Mouse (Mus musculus): ENCODE measurements around the gene Rap1b.

Rap1b gene

DNA sequence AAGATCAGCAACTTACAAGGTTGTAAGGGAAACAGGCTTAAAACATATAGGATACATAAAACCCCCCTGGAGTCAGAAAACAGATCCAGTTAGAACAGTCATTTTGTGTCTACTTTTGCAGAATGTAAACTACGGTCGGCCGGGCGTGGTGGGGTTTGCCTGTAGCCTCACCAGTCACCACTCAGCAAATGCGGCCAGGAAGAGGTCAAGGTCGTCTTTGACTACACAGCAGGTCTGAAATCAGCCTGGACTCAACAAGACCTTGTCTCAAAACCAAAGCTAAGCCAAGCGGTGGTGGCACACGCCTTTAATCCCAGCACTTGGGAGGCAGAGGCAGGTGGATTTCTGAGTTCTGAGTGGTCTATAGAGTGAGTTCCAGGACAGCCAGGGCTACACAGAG, 34.3 kb downstream of the Rap1b start:
- no peak for DNase-seq

DNA sequence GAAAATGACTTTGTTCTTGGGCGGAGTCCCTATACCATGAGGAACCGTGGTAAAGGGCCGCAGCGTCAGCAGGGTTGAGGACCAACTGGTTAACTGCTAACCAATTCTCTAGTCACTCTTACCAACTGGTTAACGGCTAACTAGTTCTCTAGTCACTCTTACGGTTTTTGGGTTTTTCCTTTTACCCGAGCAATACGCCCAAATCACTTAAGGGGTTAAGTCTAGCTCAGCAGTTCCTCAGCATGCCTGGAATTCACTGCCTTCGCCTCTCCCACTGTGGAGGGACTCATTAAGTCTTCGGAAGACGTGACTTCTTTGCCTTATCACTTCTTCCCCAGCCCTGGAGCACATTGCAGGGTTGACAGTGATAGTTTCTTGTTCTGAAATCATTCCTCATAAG, 35.3 kb downstream of the Rap1b start:
- no peak for DNase-seq

DNA sequence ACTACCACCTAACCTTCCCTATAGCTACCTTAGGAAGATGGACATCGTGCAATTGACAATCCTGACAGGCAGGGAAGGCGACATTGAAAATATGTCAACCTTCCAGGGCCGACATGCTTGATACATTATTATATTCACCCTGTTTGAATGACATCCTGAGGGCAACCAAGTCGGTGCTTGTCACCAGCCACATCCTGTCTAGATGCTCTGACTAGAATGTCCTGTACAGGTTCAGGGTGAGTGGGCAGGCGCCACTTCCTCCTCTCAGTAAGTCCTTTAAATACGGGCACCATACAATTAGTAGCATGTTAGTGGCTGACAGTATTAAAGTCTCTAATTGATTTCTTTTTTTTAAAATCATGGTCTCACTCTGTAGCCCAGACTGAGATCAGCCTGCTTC, 37.8 kb downstream of the Rap1b start:
- no peak for DNase-seq

DNA sequence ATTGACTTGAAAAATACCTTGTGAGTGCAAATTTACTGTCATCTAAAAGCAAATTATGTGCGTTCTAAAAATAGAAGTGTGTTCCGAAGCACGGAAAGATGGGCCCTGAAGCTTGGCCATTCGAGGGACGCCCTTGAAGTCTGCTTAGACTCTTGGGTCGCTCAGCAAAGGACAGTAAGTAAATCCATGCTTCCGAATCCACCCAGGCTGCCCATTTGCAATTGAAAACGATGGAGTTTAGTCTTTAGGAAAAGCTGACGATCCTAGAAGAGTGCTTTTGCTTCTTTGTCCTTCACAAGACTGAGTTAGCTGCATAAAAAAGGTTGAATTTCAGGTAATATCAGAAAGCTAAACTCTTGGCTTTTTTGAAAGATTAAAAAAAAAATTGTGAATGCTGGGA, 39.9 kb downstream of the Rap1b start:
- DNase-seq: no peak

DNA sequence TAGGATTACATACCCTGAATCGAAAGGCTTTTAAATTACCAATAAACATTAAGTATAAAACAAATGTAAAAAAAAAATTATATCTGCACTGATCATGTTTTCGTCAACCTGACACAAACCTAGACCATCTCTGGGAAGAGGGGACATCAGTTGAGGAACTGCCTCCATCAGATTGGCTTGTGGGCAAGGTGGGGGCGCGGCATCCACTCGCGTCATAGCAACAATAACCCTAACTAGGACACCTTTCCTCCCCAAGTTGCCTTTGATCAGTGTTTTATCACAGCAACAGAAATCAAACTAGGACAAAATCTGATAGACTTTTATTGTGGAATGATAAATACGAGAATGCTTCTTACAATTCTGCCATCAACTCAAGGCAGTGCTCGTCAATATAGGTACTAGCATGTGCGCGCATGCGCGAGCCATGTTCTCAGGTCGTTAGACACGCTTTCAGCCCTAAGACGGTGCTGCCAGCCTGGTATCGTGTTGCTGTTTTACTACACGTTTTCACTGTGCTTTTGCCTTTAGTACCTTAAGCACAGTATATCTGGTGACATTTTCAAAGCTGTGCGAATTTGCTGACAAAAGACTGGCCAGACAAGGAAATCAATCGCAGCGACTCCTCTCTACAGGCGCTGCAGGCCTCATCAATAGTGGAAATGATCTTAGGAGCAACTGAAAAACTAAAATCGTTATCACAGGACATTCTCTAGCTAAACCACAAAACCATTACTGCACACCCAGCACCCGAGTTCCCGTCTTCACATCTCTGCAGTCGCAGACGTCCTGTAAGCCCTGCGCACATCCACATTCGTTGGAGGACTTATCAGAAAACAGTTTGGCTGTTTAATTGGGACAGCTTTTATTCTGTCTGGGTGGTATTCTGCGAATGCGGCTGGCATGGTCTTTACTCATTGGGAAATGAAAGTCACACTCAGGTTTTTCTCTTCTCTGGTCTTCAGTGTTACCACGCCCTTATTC, 41.7 kb downstream of the Rap1b start:
- no peak for DNase-seq

DNA sequence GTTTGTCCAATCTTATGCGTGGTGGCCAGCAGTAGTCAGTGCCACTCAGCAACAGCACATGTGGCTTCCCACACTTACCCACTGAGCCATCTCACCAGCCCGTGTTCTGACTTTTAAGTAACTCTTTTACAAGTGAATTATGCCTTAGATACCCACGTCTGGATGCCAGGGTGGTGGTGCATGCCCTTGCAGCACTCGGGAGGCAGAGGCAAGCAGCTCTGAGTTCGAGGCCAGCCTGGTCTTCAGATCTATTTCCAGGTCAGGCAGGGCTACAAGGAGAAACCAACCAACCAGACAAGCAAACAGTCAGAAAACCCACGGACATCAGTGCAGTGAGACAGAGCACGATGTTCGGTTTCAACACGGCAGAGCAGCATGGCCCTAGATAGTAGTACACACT, 43.9 kb downstream of the Rap1b start:
- DNase-seq: no peak

DNA sequence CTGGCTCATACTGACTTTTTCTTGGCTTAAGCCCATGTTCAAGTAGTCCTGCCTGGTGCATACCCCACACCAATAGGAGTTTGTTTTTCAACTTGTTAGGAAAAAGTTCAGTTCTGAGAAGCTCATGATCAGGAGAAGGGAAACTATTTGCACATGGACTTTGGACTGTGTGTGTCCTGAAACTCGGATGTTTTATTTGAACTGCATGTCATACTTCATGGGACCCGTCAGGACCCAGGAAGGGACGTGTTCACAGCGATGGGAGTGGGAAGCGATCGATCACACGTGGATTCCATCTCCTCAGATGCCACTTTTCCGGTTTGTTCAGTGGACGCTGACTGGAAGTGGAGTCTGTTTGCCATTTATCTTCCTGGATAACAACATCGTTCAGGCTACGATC, 46.0 kb downstream of the Rap1b start:
- DNase-seq: no peak

DNA sequence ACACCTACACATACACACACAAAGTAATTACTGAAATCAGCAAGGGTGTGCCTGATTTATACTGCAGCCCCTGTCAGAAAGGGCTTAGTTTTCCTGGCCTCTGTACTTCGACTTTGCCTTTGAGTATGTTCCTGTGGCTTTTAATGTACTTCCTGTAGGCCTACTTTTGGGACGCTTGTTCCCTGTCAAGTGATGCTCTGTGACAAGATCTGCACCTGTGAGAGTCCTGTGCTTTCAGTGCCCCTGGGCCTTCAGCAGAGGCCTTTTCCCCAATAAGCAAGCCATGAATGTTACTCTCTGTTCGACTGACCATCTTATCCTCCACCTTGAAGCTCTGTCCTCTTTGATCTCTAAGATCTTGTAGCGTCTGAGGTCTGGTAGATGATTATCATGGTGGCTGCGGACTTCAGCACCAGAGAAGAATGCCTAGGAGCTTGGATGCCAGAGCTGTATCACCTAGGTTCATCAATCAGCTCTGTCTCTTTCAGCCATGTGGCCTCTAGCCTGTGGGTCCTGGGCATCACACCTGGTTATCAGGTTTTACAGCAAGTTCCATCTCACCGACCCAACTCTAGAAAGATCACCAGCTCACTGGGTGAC, 47.3 kb downstream of the Rap1b start:
- DNase-seq: no peak

DNA sequence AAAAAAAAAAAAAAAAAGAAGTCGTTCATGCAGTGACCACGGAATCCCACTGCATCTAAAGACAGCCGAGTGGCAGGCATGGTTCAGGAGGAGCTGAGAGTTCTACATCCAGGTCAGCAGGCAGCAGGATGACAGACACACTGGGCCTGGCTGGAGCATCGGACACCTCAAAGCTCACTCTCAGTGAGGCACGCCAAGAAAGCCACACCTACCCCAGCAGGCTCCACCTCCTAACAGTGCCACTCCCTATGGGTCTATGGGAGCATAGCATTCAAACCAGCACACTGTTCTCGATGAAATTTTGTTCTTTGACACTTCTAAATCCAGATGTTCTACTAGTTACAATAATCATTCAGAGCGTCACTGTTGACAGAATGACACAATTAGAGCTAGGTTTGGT, 48.2 kb downstream of the Rap1b start:
- DNase-seq: no peak

DNA sequence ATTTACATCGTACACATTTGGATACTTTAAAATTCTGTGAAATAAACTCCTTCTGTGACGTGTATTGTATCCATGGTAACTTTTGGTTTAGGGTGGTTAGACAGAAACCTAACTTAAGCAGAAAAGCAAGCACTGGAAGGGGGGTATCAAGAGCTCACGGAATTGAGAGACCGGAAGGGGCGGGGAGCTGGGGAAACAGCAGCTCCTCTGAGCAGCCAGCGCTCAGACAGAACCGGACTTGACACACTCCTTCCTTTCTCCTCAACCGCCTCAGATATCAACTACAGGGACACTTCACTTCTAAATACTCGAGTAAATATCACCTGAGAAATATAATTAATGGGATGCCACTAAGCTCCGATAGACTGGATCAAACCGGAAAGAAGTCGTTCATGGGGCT, 48.7 kb downstream of the Rap1b start:
- DNase-seq: no peak

DNA sequence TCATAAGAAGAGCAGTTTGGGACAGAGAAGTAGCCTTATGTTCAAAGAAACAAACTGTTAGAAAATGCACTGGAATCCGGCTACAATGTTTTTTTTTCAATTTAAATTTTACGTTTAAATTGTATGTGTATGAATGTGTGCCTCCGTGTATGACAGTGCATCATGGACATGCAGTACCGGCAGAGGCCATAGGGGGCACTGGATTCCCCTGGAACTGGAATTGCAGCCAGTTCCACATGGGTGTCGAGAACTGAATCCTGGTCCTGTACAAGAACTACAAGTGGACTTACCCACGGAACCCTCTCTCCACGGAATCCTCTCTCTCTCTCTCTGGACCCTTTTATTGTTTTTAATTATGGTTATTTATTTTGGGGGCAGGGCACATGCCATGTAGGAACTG, 49.7 kb downstream of the Rap1b start:
- no peak for DNase-seq

DNA sequence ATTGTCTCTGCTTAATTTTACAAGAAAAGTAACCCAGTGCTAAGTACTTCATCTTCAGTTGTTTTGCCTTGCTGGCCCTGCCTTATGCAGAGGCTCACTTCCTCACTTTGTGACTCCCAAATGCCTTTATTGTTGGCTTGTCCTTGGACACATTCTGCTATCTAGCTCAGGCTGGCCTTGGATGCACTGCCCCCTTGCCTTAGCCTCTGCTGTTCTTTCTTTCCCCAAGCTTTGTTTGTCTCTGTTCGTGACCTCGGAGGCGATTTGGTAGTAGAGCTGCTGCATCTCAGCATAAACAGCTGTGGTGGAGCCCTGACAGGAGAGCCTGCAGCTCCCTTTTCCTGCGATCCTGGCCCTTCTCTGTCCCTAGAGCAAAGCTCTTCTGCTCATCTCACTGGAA, 50.6 kb downstream of the Rap1b start:
- no peak for DNase-seq

DNA sequence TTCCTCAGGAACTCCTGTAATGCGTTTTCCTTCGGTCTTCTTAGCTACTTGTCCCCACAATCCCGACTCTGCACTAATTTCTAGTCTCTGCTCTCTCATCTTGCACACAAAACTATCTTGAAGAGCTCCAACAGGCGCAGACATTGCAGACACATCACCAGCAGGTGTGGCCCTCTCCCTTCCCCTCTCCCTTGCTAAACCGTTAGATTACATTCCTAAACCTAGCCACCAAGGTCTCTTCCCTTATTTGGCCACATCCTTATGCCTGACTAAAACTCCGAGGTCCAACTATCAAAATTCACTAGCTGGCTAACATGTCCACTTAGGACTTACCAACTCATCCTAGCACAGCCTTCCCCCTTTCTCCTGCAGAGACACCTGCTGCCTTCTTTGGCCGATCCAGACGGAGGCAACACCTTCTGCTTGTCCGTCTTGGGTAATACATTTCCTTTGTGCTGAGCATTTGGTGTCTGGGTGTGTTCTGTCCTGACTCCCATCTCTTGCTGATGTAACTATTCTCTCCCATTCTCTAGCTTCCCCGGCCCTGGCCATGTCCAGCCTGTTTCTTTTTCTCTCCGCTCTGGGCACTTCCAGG, 52.3 kb downstream of the Rap1b start:
- peak in 1 of 2 experiments; percentile 16 for DNase-seq

DNA sequence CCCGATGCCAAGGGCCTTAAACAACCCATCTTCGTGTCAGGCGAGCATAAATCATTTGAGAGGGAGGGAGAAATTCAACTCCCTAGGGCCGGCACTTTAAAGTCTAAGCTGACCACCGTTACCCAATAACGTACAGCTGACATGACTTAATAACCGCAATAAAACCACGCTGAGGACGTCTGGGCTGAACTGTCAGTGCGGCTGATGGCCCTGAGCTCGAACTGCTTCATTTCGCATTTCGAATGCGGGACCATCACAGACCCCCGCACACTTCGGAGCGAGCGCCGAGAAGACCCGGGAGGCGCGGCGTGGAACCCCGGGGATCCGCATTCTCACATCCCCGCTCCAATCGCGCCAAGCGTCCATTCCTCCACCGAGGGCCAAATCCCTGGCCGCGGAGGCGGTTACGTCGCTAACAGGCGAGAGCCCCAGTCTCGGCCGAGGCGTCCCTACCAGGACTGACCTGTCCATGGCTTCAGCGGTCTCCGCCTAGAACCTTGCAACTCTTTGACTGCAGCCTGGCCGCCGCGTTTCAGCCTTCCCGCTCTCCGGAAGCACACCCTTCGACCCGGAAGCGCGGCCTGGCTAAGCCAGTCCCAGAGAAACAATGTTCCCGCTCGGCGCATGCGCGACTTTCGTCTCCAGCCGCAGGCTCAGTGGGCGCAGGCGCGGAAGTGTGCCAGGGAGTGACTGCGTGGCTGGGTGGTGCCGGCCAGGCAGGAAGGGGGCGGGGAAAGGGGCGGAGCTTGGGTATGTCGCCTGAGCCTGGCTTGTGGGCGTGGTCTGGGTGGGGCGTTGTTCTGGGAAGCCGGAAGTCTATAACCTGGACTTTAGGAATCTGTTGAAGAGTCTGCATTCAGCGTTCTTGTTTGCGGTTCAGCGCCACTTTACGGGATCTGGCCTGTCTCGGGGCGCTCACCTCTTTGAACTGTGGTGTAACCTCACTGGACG, 53.4 kb downstream of the Rap1b start, which contains the start of gene Nup107:
Nup107 (minus strand) TSS at position 565 of the 951 bp plus-strand sequence.
- peak; percentile 100 for DNase-seq

DNA sequence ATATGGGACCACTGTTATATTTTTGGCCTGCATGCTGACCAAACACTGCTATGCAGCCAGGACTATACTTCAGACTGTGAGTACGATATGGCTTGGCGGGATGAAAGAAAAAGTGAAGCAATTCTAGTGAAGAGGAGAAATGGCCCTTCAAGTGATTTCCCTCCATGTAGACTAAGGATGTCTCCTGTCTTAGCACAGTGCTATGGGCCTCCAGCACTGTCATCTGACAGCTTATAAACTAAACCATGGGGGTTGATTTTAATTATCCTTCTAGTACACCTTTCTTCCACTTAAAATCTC, 54.7 kb downstream of the Rap1b start:
- DNase-seq: no peak

DNA sequence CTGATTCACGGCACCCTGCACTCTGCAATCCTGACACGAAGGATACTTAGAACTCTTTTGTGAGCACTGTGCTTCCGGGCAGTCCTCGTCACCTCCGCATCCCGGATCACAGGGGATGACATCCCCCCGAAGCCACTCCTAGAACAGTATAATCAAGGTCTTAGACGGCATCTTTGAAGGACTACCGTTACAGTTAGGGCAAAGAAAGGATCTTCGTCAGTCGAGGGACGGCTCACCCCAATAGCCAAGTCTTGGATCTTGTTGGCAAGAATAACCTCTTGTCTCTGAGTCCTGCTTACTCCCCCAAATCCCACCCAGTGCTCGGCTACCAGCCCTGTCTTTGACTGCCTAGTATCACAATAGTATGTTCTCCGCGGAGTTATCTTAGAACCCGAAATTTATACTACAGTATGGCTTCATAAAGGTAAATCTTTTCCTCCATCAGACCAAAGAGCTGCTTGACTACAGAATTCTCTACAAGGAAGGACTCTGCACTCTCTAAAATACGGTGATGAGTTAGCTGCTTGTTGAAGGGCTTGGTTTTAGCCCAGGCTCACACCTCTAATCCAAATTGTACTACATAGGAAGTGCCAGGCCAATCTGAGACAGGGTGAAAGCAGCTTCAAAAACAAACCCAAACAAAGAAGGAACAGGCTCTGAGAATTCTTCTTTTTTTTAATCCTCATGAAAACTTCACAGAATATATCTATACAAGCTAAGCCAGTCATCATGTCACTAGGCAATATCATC, 55.2 kb downstream of the Rap1b start:
- DNase-seq: no peak

DNA sequence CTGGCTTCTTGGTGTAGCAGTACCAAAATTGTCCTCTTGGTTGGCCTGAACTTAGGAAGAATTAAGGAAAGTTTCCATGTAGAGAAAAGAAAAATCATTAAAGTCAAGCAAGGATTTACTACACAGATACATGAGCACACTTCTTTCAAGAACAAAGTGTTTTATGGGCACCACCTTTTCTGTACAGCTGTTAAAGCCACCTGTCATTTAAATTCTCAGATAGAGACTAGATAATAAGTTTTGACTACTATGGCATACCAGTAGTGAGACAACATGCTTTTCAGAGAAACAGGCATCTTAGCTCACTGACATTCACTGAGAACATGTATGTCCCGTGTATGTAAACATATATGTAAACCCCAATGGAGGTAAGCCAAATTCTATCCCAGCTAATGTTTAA, 55.8 kb downstream of the Rap1b start:
- DNase-seq: no peak

DNA sequence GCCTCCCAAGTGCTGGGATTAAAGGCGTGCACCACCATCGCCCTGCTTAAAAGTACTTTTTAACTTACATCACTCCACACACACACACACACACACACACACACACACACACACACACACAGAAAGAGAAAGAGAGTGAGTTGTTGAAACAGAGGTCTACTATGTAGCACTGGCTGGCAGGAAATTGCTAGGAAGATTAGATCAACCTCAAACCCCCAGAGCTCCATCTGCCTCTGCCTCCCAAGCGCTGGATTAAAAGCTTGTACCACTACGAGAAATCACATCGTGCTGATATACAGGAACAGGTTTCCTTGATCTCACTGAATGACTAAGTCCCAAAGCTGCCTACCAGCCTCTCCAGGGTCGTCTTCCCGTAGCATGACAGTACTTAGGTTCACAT, 61.2 kb downstream of the Rap1b start:
- no peak for DNase-seq

DNA sequence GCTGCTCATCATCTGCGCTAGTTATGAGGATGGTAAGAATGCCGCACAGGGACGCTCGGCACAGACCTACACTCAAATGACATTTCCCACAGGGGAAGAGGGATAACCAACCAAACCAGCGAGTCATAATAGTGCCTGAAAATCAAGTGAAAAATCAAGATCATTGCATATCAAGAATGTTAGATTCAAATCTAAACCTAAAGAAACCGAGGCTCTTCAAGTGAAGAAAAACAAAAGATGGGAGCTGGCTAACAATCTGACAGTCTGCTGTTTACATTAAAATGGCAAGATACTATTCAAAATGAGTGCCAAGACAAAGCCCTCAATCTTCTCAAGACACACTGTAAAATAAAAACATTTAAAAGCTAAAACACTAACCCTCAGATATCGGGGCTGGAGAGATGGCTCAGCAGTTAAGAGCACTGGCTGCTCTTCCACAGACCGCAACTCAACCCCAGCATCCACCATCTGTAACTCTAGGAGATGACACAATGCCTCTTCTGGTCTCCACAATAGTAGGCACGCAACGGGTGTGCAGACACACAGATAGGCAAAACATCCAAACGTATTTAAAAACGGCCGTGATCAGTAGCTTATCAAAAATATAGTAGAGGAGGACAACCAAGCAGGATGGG, 61.9 kb downstream of the Rap1b start:
- no peak for DNase-seq

DNA sequence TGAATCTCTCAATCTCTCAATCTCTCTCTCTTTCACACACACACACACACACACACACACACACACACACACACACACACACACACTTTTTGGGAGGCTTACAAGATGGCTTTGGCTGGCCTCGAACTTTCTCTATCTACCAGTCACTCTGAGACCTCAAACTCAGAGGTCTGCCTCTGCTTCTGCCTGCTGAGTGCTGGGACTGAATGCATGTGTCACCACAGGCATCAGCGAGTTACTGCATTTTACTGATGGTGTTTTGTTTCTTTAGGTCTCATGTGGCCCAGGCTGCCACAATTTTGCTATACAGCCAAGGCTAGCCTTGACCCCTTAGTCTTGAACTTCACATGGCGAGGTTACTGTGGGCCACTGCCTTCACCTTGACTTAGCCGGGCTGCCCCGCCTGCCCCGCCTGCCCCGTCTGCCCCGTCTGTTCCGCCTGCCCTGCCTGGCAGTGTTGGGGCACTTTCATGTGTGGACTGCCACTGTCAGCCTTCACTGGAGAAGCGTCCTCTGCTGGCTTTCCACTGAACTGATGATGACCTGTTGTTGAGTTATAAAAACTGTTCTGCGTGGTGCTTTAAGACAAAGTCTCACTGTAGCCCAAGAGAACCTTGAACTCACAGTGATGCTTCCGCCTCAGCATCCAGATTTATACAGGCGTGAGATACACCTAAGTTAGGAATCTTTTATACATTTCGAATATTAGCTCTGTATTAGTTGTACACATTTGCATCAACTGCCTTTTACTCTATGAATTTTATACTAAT, 63.2 kb downstream of the Rap1b start:
- DNase-seq: no peak

DNA sequence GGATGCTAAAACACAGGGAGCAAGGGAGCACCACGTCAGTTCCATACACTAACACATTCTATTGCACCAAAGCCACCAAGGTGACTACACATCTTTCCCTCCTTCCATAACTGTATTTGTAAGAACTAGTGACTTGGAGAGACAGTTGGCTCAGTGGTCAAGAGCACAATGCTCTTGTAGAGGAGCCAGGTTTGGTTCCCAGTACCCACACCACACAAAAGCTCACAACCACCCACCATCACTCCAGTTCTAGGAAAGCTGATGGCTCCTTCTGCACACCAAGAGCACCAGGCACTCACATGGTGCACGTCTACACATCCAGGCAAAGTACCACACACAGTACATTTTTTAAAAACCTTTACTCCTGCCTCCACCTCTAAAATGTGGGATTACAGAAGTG, 63.8 kb downstream of the Rap1b start:
- DNase-seq: no peak
